Mouse (Mus musculus): ENCODE data around the gene Zfp423. TPM values are rescaled to one million over a fixed set of nuclear protein-coding genes. Genes with fewer than 3 reads are reported as not detected.

Zfp423 gene
- total RNA-seq, 4 experiments from 2014 or later: 28.3 to 31.3 (median 30.2) TPM

GRCm38 (mm10) chr8:87702790-87703311 lies 256.5 kb downstream of the Zfp423 start:
- DNase-seq (ENCODE audit: low spot score in 2 of 2): peak in 1 of 2 experiments; percentile 26

- peak in 1 of 2 experiments; percentile 21 for DNase-seq (ENCODE audit: low spot score in 2 of 2)
Observed at GRCm38 (mm10) chr8:87702051-87702521, 257.3 kb downstream of the Zfp423 start.

GRCm38 (mm10) chr8:87701583-87701982 lies 257.8 kb downstream of the Zfp423 start:
- DNase-seq (ENCODE audit: low spot score in 2 of 2): no peak

- DNase-seq (ENCODE audit: low spot score in 2 of 2): no peak
Observed at GRCm38 (mm10) chr8:87700321-87700720, 259.1 kb downstream of the Zfp423 start.

- no peak for DNase-seq (ENCODE audit: low spot score in 2 of 2)
Observed at GRCm38 (mm10) chr8:87697127-87697526, 262.3 kb downstream of the Zfp423 start.

GRCm38 (mm10) chr8:87693741-87694140 lies 265.7 kb downstream of the Zfp423 start:
- no peak for DNase-seq (ENCODE audit: low spot score in 2 of 2)

- DNase-seq (ENCODE audit: low spot score in 2 of 2): no peak
Observed at GRCm38 (mm10) chr8:87690100-87691095, 269.0 kb downstream of the Zfp423 start.

- DNase-seq (ENCODE audit: low spot score in 2 of 2): no peak
Observed at GRCm38 (mm10) chr8:87689192-87689591, 270.2 kb downstream of the Zfp423 start.

GRCm38 (mm10) chr8:87688348-87688747 lies 271.0 kb downstream of the Zfp423 start:
- DNase-seq (ENCODE audit: low spot score in 2 of 2): no peak

GRCm38 (mm10) chr8:87686986-87687698 lies 272.3 kb downstream of the Zfp423 start:
- no peak for DNase-seq (ENCODE audit: low spot score in 2 of 2)

GRCm38 (mm10) chr8:87686026-87686425 lies 273.4 kb downstream of the Zfp423 start:
- DNase-seq (ENCODE audit: low spot score in 2 of 2): no peak

- no peak for DNase-seq (ENCODE audit: low spot score in 2 of 2)
Observed at GRCm38 (mm10) chr8:87685392-87685791, 274.0 kb downstream of the Zfp423 start.

- no peak for DNase-seq (ENCODE audit: low spot score in 2 of 2)
Observed at GRCm38 (mm10) chr8:87682066-87682465, 277.3 kb downstream of the Zfp423 start.

- no peak for DNase-seq (ENCODE audit: low spot score in 2 of 2)
Observed at GRCm38 (mm10) chr8:87680034-87680433, 279.4 kb downstream of the Zfp423 start.

GRCm38 (mm10) chr8:87679431-87680003 lies 279.9 kb downstream of the Zfp423 start:
- no peak for DNase-seq (ENCODE audit: low spot score in 2 of 2)

GRCm38 (mm10) chr8:87675411-87675810 lies 284.0 kb downstream of the Zfp423 start:
- DNase-seq (ENCODE audit: low spot score in 2 of 2): no peak

- no peak for DNase-seq (ENCODE audit: low spot score in 2 of 2)
Observed at GRCm38 (mm10) chr8:87674157-87674556, 285.2 kb downstream of the Zfp423 start.

- DNase-seq (ENCODE audit: low spot score in 2 of 2): no peak
Observed at GRCm38 (mm10) chr8:87672214-87672613, 287.2 kb downstream of the Zfp423 start.

GRCm38 (mm10) chr8:87671209-87671970 lies 288.0 kb downstream of the Zfp423 start:
- no peak for DNase-seq (ENCODE audit: low spot score in 2 of 2)

- DNase-seq (ENCODE audit: low spot score in 2 of 2): no peak
Observed at GRCm38 (mm10) chr8:87670232-87670631, 289.2 kb downstream of the Zfp423 start.

GRCm38 (mm10) chr8:87668736-87669135 lies 290.7 kb downstream of the Zfp423 start:
- no peak for DNase-seq (ENCODE audit: low spot score in 2 of 2)
